Mouse (Mus musculus) neural tube, embryonic 14.5 days (tissue): ENCODE results near the gene Atg4b. TPM values are rescaled to one million over a fixed set of nuclear protein-coding genes. Genes with fewer than 3 reads are reported as not detected.
"Not testable (repeated sequence)": the region's sequence is repeated elsewhere in the genome, so short reads cannot be mapped to it uniquely, and the experiment has no call there.

ENCODE experiments used
- ATAC-seq: fragments of 200-750 bp; cut with Nextera tagmentation; 2 replicates; pipeline ENCODE4 v1.8.0; 2017; ENCODE audit warnings: low read depth, mild to moderate bottlenecking, moderate TSS enrichment, moderate library complexity
- H3K27ac ChIP-seq: fragments of 300-500 bp; sonication (generic); 2 replicates; pipeline ENCODE4 v1.5.1; 2014; ENCODE audit warnings: low read depth, mild to moderate bottlenecking, control low read depth, low read length, moderate library complexity, mixed read lengths
- H3K27me3 ChIP-seq: fragments of 300-500 bp; sonication (generic); 2 replicates; pipeline ENCODE4 v1.6.1; 2014; ENCODE audit warnings: low read length; ENCODE audit not compliant: control insufficient read depth, insufficient read depth
- H3K36me3 ChIP-seq: fragments of 300-500 bp; sonication (generic); 2 replicates; pipeline ENCODE4 v1.6.1; 2014; ENCODE audit warnings: low read length, mixed read lengths; ENCODE audit not compliant: control insufficient read depth, insufficient read depth
- H3K4me1 ChIP-seq: fragments of 300-500 bp; sonication (generic); 2 replicates; pipeline ENCODE4 v1.6.1; 2014; ENCODE audit warnings: low read length; ENCODE audit not compliant: control insufficient read depth, insufficient read depth
- H3K4me2 ChIP-seq: fragments of 300-500 bp; sonication (generic); 2 replicates; pipeline ENCODE4 v1.6.1; 2014; ENCODE audit warnings: mild to moderate bottlenecking, low read depth, low read length, control low read depth
- H3K4me3 ChIP-seq: fragments of 300-500 bp; sonication (generic); 2 replicates; pipeline ENCODE4 v1.5.1; 2014; ENCODE audit warnings: low read depth, low read length, control low read depth, mixed read lengths
- H3K9ac ChIP-seq: fragments of 300-500 bp; sonication (generic); replicated peaks from 2 replicates; pipeline ENCODE4 v1.6.1; 2014; ENCODE audit warnings: low read depth, mild to moderate bottlenecking, control low read depth, low read length, mixed read lengths
- H3K9me3 ChIP-seq: fragments of 300-500 bp; sonication (generic); 2 replicates; pipeline ENCODE4 v1.6.1; 2016; ENCODE audit warnings: low read length; ENCODE audit not compliant: control insufficient read depth
- WGBS: fragments of 180-500 bp; shearing (Covaris S2); extraction: QIAGEN DNeasy Blood & Tissue Kit; methylation state at CpG from one replicate; pipeline ENCODE4 v1.1.7; 2014; 5-methylcytosine and 5-hydroxymethylcytosine counted together
- polyA plus RNA-seq: library from polyadenylated mRNA; unstranded; fragments of >200 nt; fragmentation: Nextera tagmentation; extraction: Ambion mirVana; gene quantifications from 2 replicates; pipeline ENCODE4 v1.2.1, GENCODE M21; 2014

Gene Atg4b
- polyA plus RNA-seq, 1 experiment from 2014 or later, result 90.4 TPM

GRCm38 (mm10) chr1:93818722-93819121 lies 67.4 kb downstream of the Atg4b start:
- Histone ChIP-seq H3K4me3 (no peak overlapping the region), H3K9ac (no peak overlapping the region), H3K27me3 (no peaks in the 10 kb centered on the region), H3K36me3 (peaks cover 33% of the 10 kb centered on the region), H3K27ac (no peak overlapping the region), H3K9me3 (no peaks in the 10 kb centered on the region), H3K4me2 (no peak overlapping the region), H3K4me1 (no peaks in the 10 kb centered on the region)
- WGBS, result 84% methylated on average over 7 of the region's 7 CpGs
- no peak for ATAC-seq

- Histone ChIP-seq H3K9me3 (no peaks in the 10 kb centered on the region), H3K9ac (no peak overlapping the region), H3K4me2 (peak overlapping the region; percentile 66; the same call in 1 of the 2 replicates), H3K4me3 (peak overlapping the region; percentile 55; the same call in 1 of the 2 replicates), H3K27me3 (no peaks in the 10 kb centered on the region), H3K27ac (peak overlapping the region; percentile 95), H3K4me1 (peaks cover 10% of the 10 kb centered on the region; the same call in 1 of the 2 replicates), H3K36me3 (peaks cover 11% of the 10 kb centered on the region)
- WGBS, result 79% methylated on average over 3 of the region's 3 CpGs
- ATAC-seq, result no peak
Observed at GRCm38 (mm10) chr1:93823796-93824495, 72.6 kb downstream of the Atg4b start.

- peak within 1 kb of the TSS; percentile 95 for H3K27ac ChIP-seq
- H3K27me3 ChIP-seq, result no peaks in the 10 kb centered on the region
- no peaks in the 10 kb centered on the region for H3K9me3 ChIP-seq
- 5% methylated on average over 10 of the region's 10 CpGs for WGBS
- peaks cover 10% of the 10 kb centered on the region; the same call in 1 of the 2 replicates for H3K4me1 ChIP-seq
- H3K4me3 ChIP-seq, result peak within 1 kb of the TSS; percentile 55
- H3K36me3 ChIP-seq, result peaks cover 9% of the 10 kb centered on the region
- ATAC-seq, result peak; percentile 19
- peak within 1 kb of the TSS; percentile 53 for H3K9ac ChIP-seq
- H3K4me2 ChIP-seq, result peak within 1 kb of the TSS; percentile 66
Observed at GRCm38 (mm10) chr1:93824609-93825008, 73.3 kb downstream of the Atg4b start, which contains the start of gene D2hgdh. D2hgdh (plus strand) TSS chr1:93824909.

GRCm38 (mm10) chr1:93825105-93825674 lies 73.9 kb downstream of the Atg4b start:
- WGBS, result under 1% methylated on average over 30 of the region's 30 CpGs
- ATAC-seq, result peak; percentile 95
- H3K36me3 ChIP-seq, result peaks cover 7% of the 10 kb centered on the region
- H3K9ac ChIP-seq, result peak overlapping the region; percentile 53
- H3K4me2 ChIP-seq, result peak overlapping the region; percentile 66
- peak overlapping the region; percentile 95 for H3K27ac ChIP-seq
- no peaks in the 10 kb centered on the region for H3K9me3 ChIP-seq
- H3K4me1 ChIP-seq, result peaks cover 10% of the 10 kb centered on the region; the same call in 1 of the 2 replicates
- H3K27me3 ChIP-seq, result no peaks in the 10 kb centered on the region
- peak overlapping the region; percentile 55 for H3K4me3 ChIP-seq

GRCm38 (mm10) chr1:93825771-93826539 lies 74.7 kb downstream of the Atg4b start:
- H3K36me3 ChIP-seq, result peaks cover 5% of the 10 kb centered on the region; the same call in 1 of the 2 replicates
- H3K4me3 ChIP-seq, result peak overlapping the region; percentile 55
- peak; percentile 45; the same call in 1 of the 2 replicates for ATAC-seq
- H3K27ac ChIP-seq, result peak overlapping the region; percentile 95
- peaks cover 10% of the 10 kb centered on the region; the same call in 1 of the 2 replicates for H3K4me1 ChIP-seq
- 43% methylated on average over 27 of the region's 27 CpGs for WGBS
- H3K9ac ChIP-seq, result peak overlapping the region; percentile 53
- no peaks in the 10 kb centered on the region for H3K9me3 ChIP-seq
- no peaks in the 10 kb centered on the region for H3K27me3 ChIP-seq
- H3K4me2 ChIP-seq, result peak overlapping the region; percentile 66

- no peak overlapping the region for H3K27ac ChIP-seq
- H3K4me3 ChIP-seq, result no peak overlapping the region
- no peaks in the 10 kb centered on the region for H3K36me3 ChIP-seq
- no peak for ATAC-seq
- H3K9ac ChIP-seq, result 0 out of 2 replicates have a peak overlapping the region, but pooled peaks have one; percentile 53
- peak overlapping the region; percentile 66; the same call in 1 of the 2 replicates for H3K4me2 ChIP-seq
- H3K9me3 ChIP-seq, result no peaks in the 10 kb centered on the region
- H3K27me3 ChIP-seq, result no peaks in the 10 kb centered on the region
- WGBS, result 96% methylated on average over 9 of the region's 9 CpGs
- H3K4me1 ChIP-seq, result peaks cover 10% of the 10 kb centered on the region; the same call in 1 of the 2 replicates
Observed at GRCm38 (mm10) chr1:93826540-93826835, 75.2 kb downstream of the Atg4b start.

- H3K4me3 ChIP-seq, H3K36me3 ChIP-seq, H3K27ac ChIP-seq, H3K27me3 ChIP-seq, H3K9me3 ChIP-seq, H3K4me2 ChIP-seq, H3K9ac ChIP-seq, H3K4me1 ChIP-seq, ATAC-seq: not testable (repeated sequence)
- WGBS, result 91% methylated on average over 1 of the region's 4 CpGs
Observed at GRCm38 (mm10) chr1:93832754-93833360, 81.6 kb downstream of the Atg4b start.

GRCm38 (mm10) chr1:93834671-93835150 lies 83.4 kb downstream of the Atg4b start:
- H3K27me3 ChIP-seq, result no peaks in the 10 kb centered on the region
- peaks cover 3% of the 10 kb centered on the region; the same call in 1 of the 2 replicates for H3K36me3 ChIP-seq
- no peak overlapping the region for H3K9ac ChIP-seq
- no peak overlapping the region for H3K27ac ChIP-seq
- no peak overlapping the region for H3K4me2 ChIP-seq
- H3K4me3 ChIP-seq, result no peak overlapping the region
- H3K4me1 ChIP-seq, result no peaks in the 10 kb centered on the region
- no peak for ATAC-seq
- H3K9me3 ChIP-seq, result no peaks in the 10 kb centered on the region
- 86% methylated on average over 7 of the region's 7 CpGs for WGBS
